Mouse (Mus musculus) frontal cortex, adult 2 months (tissue): Measurements from ENCODE around the gene Tenm3. TPM values are rescaled to one million over a fixed set of nuclear protein-coding genes. Genes with fewer than 3 reads are reported as not detected.

Experiments
- DNase-seq, 2 experiments: peaks; one replicate each; pipeline ENCODE4 v3.0.0; 2022; ENCODE audit warnings: low spot score in 1 of 2; ENCODE audit errors: extremely low spot score in 1 of 2
- polyA plus RNA-seq: library from polyadenylated mRNA; depleted of rRNA; stranded (reverse); fragments of >200 nt; gene quantifications from 2 replicates; pipeline ENCODE4 v1.2.3, GENCODE M21; 2012

Gene Tenm3
- polyA plus RNA-seq, 1 experiment, result 34.4 TPM

- no peak for DNase-seq
Observed at GRCm38 (mm10) chr8:48748503-48749059, 95.2 kb downstream of the Tenm3 start.

DNA sequence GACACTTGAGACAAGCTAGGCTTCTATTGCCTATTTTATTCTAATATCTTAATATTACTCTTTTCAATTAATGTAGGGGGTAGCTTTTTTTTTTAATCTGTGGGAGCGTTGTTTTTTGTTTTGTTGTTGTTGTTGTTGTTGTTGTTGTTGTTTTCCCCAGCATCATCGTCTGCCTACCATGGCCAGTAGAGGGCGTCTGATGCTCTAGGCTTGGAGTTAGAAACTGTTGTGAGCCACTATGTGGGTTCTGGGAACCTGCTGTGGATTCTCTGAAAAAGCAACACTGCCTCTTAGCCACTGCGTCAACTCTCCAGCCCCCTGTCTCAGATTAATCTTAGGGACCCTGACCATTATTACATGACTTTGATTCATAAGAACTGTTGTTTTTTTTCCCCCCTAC, 99.8 kb downstream of the Tenm3 start:
- DNase-seq, result no peak

DNA sequence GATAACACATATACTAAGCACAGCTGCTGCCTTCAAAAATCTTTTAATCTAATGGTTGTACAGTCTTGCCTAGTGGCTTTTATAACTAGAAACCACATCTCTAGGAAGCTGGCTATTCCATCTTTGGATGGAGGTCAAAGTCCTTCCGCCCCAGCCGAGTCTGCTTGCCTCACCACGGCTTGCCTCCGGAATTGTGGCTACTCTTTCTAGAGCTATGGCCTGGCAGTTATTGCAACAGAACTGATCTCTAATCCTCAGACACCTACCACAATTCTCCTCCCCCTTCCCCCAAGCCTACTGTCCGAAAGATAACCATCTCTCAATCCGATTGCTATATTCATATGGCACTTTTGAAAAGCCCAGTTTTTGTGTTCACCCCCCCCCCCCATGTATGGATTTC, 101.0 kb downstream of the Tenm3 start:
- no peak for DNase-seq

DNA sequence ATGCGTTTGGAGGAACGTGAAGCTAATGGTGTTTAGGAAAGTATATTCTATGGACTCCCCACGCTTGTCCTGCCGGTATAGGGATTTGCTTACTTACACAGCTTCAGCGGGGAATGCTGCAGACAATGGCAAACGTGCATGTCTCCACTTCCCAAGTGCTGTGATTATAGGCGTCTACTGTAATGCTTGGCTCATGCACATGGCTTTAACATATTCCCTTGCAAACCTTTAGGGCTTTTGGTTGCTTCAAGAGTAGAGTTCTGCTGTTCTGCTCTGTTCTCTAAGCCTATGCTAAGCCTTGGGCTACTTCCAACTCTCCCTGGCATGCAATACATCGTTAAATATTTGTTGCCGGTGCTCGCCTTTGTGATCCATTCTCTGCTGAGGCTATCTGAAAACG, 102.8 kb downstream of the Tenm3 start:
- DNase-seq, result no peak

GRCm38 (mm10) chr8:48740147-48740881, 103.4 kb downstream of the Tenm3 start:
- peak; percentile 17 to 42 for DNase-seq

DNA sequence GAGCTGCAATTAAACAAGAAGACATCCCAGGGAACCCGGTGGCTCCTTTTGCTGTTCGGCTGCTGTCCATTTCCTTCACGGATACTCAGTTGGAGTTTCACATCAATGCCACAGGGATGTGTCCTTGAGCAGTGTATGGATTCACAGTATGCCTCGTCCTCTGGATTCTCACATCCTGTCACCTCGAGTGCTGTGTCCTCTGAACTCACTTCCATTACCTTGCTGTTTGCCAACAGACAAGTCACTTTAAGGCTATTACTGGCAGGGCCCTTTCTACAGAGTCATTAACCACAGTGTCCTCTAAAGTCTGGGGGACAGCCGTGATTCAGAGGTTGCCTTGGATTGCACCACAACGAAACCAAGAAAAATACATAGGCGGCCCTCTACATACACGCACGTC, 110.0 kb downstream of the Tenm3 start:
- DNase-seq, result no peak

DNA sequence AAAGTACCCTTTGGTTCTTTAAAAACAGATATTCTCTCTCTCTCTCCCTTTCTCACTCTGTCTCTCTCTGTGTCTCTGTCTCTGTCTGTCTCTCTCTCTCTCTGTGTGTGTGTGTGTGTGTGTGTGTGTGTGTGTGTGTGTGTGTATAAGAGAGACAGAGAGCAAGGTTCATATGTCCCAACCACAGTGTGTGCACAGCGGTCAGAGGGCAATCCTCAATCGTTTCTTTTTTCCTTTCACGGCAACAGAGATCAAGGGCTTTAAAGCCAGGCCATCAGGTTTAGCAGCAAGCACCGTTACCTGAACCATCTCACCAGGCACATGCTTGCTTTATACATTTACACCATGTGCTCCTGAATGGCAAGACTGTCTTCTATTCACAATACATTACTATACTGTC, 110.7 kb downstream of the Tenm3 start:
- DNase-seq, result no peak

DNA sequence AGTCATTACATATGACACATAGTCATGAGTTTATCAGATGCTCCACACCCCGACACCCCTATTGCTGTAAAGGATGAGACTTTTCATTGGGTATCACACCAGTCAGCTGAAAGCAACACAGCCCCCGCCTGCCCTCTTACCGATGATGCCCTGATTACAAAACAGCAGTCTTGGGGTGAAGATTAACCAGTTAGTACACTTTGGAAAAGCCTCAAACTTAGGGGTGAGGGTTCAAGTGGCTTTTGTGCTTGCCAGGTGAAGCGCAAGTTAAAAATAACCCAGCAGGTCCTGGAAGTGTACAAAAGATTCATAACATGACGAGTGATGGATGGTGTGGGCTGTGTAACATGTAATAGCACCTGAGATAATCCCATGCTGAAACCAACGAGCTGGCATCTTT, 113.0 kb downstream of the Tenm3 start:
- no peak for DNase-seq

GRCm38 (mm10) chr8:48728833-48729690, 114.7 kb downstream of the Tenm3 start:
- DNase-seq, result no peak

DNA sequence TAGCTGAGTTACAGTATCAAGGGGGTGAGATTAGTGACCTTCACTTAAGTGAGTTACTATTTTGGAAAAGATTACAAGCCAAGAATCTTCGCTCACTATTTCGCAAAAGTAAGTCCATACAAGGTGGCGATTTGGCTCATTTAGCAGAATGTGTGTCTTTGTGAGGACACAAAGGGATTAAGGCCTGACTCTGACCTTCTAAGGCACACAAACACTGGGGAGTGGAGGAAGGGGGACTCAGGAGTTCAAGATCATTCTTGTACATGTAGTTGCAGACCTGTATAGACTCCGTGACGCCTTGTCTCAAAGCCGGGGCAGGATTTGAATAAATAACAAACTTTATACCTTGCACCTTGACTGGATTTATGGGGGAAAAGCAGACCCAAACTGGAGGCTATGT, 115.7 kb downstream of the Tenm3 start:
- DNase-seq, result no peak

DNA sequence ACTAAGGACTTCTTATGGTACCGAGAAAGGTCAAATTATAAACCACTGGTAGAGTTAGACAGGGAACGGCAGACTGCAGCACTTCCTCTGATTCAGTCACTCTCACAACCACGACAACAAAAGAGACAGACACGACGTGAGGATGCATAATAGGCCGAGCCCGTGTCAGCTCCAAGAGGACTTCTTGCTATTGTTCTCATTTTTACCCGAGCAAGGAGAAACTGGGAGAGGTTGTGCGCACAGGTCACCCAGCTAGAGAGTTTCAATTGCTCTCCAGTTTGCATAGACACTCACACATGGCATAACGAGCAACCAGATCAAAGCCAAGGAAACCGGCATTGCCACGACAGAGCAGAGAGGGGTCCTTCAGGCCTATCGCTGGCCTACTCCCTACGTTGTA, 121.0 kb downstream of the Tenm3 start:
- DNase-seq, result no peak

GRCm38 (mm10) chr8:48722318-48722717, 121.4 kb downstream of the Tenm3 start:
- DNase-seq, result no peak

GRCm38 (mm10) chr8:48721376-48721775, 122.4 kb downstream of the Tenm3 start:
- DNase-seq, result peak in 1 of 2 experiments; percentile 57

GRCm38 (mm10) chr8:48715616-48716015, 128.1 kb downstream of the Tenm3 start:
- DNase-seq, result no peak

GRCm38 (mm10) chr8:48706666-48707065, 137.1 kb downstream of the Tenm3 start:
- DNase-seq, result no peak

- DNase-seq, result no peak
Observed at GRCm38 (mm10) chr8:48704885-48705515, 138.8 kb downstream of the Tenm3 start.

GRCm38 (mm10) chr8:48704485-48704884, 139.3 kb downstream of the Tenm3 start:
- DNase-seq, result no peak

GRCm38 (mm10) chr8:48690665-48691395, 152.9 kb downstream of the Tenm3 start:
- DNase-seq, result peak in 1 of 2 experiments; percentile 10

DNA sequence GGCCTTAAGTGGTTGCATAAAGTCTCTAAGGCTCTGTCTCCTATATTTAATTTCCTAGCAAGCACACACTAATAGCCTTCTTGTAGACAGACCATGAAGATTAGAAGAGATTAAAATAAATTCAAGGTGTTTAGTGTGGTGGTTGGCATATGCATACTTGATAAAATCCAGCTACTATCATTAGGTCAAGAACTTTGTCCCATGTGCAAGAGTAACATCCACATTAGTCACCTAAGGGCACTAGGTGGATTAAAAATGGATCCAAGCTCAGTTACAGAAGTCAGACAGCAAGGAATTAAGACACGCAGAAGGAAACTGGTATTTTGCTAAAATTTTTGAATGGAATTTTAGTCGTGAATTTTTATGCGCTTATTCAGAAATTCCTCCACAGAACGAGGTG, 155.0 kb downstream of the Tenm3 start:
- DNase-seq, result no peak

- no peak for DNase-seq
Observed at GRCm38 (mm10) chr8:48688188-48688587, 155.6 kb downstream of the Tenm3 start.
